Mouse (Mus musculus) urinary bladder, postnatal 4 days (tissue): ENCODE data around the gene Golgb1.
"Not testable (repeated sequence)": the region's sequence is repeated elsewhere in the genome, so short reads cannot be mapped to it uniquely, and the experiment has no call there.

Source experiments
- DNase-seq, 2 experiments: peaks; one replicate each; pipeline ENCODE4 v3.0.0; 2021 to 2022; ENCODE audit warnings: low spot score in 2 of 2

Golgb1 gene

DNA sequence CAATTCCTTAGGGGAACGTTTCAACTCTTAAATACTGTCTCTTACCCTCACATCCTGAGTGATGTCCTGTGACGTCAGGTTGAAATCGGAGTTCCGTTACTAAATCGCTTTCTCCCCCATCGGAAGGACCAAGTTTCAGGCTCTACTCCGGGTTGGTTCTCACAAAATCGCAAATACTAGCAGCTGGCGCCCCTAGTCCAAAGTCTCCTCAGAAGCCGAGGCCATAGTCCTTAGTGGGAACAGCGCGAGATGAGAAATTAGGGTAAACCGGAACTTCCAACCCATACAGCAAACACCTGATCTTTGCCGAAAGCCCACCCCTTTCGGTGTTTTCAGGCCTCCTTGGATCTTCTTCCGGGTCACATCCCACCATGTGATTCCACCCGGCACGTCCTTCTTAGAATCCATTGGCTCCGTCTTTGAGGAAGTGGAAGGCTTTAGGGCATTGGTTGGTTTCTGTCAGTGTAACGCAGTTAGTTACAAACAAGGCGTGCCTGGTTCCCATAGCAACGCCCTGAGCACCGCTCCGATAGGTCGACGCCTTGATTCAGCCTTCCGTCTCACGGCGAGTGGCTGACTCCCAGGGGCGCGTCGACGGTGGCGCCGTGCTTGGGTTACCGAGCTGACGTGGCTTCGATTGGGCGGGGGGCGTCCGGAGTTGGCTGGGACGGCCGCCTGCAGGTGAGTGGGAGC lies at the start of gene Golgb1, which contains the start of gene Eaf2:
Golgb1 (plus strand) TSS at position 558 of the 693 bp plus-strand sequence.
Eaf2 (minus strand) TSS at position 421 of the 693 bp plus-strand sequence.
- DNase-seq = peak; percentile 91 to 96

GRCm38 (mm10) chr16:36827611-36828053 lies 47.3 kb upstream of the Golgb1 start:
- DNase-seq = no peak

- DNase-seq = peak; percentile 76 to 81
These were observed 46.7 kb upstream of the Golgb1 start, which contains the start of gene Iqcb1 for GRCm38 (mm10) chr16:36828054-36828786. Iqcb1 (plus strand) TSS chr16:36828385.

DNA sequence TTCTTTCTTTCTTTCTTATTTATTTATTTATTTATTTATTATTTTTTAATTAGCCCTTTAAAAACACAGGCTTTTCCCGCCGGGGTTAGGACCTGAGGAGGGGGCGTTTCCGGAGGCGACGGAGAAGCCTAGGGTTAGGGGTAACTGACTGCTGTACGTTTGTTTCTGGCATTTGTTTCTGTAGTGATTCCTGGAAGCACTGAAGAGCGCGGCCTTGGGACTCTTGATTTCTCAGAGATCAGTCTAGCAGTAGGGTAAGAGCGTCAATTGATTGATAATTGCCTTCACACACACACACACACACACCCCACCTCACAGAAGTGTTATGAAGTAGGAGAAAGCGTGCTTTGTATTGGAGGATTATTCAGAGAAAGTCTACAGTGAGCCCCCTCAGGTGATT lies 46.1 kb upstream of the Golgb1 start:
- no peak for DNase-seq

GRCm38 (mm10) chr16:36846894-36847293 lies 28.0 kb upstream of the Golgb1 start:
- DNase-seq = not testable (repeated sequence)

DNA sequence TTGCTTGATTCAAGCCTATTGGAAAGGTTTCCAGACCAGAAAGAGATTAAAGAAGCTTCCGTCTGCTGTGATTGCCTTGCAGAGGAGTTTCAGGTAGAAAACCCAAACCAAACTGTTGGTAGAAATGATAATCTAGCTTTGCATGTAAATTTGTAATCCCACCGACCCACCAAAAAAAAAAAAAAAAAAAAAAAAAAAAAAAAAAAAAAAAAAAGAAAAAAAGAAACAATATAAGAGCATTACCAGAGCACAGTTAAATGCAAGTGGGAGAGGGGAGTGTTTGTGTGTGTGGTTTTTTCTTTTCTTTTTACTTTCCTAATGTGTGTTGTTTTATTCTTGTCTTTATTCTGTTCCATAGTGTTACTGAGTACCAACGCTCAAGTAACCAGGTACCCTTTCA lies 23.7 kb upstream of the Golgb1 start:
- no peak for DNase-seq

GRCm38 (mm10) chr16:36863585-36863984 lies 11.4 kb upstream of the Golgb1 start:
- DNase-seq = no peak

- no peak for DNase-seq
These were observed 5.5 kb upstream of the Golgb1 start for GRCm38 (mm10) chr16:36869442-36869841.

DNA sequence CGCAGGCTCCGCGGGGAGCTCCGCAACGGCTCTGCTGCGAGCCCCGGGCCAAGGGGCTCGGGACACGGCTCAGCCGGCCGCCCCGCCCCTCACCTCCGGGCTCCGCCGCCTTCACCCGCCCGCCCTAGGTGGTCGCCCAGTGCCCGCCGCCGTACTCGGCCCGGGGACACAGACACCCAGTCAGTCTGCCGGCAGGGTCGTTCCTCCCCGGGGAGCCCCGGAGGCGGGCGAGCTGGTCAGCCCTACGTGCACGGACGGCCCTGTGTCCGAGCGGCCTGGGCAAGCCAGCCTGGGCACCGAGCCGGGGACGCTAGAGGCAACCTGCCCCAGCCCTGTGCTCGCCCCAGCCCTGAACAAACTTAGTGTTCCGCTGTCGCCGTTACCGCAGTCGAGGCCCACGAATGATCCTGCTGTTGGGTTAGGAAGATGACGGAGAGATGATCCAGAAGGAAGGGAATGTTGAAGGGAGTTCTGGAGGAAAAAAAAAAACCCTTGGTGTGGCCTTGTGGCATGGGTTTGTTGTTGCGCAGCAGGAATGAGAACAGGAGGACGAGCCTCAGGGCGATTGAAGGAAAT lies 424 bp downstream of the Golgb1 start:
- peak in 1 of 2 experiments; percentile 63 for DNase-seq

DNA sequence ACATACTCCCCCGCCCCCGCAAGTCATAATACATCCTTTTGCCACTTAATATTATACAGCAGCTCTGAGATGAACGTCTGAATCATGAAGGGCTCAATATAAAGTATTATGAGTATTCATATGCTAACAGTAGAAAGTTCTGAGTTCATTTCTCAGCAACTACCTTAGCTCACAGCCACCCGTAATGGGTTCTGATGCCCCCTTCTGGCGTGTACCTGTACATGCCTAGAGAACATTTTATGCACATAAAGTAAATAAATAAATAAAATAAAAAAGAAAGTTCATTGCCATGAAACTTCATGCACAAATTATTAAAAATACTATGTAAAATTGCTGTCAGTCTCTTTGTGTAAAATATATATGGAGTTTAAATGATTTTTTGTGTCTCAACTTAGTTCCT lies 2.4 kb downstream of the Golgb1 start:
- DNase-seq = no peak

GRCm38 (mm10) chr16:36882737-36883343 lies 7.9 kb downstream of the Golgb1 start:
- no peak for DNase-seq

DNA sequence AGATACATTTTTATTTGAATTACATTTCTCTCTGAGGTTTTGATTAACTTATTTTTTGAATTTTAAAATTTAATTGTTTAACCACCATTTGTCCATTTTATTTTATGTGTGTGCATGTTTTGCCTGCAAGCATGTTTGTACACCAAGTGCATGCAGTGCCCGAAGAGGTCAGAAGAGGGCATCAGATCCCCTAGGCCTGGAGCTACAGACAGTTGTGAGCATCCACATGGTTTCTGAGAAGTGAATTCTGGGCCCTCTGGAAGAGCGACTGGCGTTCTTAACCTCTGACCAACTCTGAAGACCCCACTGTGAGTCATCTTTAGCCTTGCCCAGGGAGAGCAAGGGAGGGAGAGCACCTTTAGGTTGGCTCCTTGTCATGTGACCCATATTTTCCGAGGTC lies 9.9 kb downstream of the Golgb1 start:
- no peak for DNase-seq

GRCm38 (mm10) chr16:36885912-36886311 lies 11.0 kb downstream of the Golgb1 start:
- no peak for DNase-seq

DNA sequence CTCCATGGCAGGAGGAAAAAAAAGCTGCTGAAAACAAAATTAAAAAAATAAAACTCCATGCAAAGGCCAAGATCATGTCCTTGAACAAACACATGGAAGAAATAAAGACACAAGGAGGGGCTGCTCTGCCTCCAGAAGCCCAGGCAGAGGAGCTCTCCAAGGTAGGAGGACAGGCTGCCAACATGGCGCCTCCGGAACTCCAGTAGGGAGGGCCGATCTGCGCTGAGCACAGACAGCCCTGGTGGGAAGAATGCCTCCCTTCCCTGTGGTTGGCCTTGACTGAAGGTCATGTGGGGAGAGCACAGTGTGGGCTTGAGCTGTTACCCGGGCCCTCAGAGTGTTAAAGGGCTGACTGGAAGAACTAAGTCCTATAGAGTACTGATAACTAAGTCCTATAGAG lies 12.6 kb downstream of the Golgb1 start:
- peak in 1 of 2 experiments; percentile 34 for DNase-seq

DNA sequence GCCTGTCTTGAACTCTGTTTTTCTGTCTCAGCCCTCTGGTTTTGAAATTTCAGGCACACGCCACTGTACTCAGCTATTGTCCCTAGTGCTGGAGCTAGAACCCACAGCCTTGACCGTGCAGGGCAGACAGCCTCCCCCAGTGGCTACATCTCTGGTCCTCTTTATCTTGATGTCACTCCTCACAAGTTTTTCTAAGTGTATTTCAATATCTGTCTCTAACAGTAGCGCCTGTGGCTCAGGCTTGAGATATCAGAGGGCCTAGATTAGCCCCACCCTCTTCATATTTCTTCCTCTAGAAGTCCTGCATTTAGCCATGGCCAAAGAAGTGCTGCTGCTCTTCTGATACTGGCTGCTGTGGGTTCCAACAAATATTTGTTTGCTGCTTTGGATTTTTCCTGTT lies 15.6 kb downstream of the Golgb1 start:
- DNase-seq = no peak

DNA sequence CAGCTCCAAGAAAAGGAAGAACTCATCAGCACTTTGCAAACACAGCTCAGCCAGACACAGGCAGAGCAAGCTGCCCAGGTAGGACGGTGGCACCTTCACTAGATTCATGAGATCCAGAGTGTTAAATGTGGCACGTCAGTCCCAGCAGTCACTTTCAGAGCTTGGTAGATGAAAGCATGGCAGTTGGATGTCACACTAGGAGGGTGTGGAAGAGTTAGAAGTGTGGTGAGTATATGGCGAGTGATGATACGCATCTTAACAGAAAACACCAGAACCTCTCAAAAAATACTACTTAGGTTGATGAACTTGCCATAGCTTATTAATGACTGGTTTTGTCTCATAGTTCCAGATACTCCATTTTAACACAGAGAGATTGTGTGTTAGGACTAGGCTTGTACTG lies 16.5 kb downstream of the Golgb1 start:
- DNase-seq = no peak

GRCm38 (mm10) chr16:36893317-36893716 lies 18.4 kb downstream of the Golgb1 start:
- DNase-seq = no peak

DNA sequence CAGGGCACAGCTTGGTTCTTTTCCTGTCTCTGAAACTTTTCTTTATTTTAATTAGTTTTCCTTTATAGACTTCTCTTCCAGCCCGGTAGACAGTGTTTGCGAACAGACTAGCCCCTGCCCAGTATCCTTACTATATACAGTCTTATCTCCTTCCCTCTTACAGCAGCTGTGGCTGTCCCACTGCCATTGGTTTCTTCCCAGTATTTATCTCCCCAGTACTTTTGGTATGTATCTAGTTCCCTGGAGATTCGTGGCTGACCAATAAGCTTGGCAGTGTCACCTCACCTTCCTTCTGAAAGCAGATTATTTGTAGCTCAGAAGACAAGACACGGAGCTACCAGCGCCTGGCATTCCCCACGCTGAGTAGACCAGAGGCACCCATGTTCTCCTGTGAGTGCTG lies 21.8 kb downstream of the Golgb1 start:
- no peak for DNase-seq

DNA sequence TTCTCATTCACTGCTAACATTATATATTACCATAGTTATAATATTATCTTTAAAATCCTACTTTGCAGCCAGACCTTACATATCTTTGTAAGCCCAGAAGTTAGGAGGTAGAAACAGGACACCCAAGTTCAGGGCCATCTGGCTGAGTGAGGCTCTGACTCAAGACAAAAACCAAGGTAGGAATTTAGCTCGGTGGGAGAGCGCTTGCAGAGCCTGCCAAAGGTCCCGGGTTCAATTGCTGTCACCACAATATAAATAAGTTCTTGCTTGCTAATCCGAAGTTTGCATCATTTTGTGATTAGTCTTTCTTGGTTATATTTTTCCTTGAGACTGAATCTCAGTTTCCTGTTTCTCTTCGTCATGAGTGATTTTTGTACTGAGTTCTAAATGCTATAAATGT lies 28.2 kb downstream of the Golgb1 start:
- DNase-seq = no peak

DNA sequence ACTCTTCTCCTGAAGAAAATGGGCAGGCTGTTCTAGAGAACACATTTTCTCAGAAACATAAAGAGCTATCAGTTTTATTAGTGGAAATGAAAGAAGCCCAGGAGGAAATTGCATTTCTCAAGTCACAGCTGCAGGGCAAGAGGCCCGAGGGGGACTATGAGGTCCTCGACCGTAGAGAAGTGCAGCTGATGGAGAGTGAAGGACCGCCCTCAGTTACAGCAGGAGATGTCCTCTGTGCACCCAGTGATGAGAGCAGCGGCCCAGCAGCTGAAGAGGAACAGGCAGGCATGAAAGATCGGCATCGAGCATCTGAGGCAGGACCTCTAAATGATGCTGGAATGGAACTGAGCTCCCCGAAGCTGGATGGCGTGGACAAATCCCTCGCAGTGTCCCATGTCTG lies 37.0 kb downstream of the Golgb1 start:
- no peak for DNase-seq

DNA sequence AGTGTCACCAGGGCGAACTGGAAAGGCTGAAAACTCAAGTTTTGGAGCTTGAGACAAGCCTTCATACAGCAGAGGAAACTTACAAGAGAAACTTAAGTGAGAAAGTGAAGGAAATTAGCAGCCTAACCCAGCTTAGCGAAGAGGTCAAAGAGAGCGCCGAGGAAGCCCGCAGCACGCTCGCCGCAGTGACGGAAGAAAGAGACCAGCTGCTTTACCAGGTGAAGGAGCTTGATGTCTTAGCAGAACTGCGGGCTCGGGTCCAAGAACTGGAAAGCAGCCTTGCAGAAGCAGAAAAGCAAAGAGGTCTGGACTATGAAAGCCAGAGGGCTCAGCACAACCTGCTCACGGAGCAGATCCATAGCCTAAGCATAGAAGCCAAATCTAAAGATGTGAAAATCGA lies 37.4 kb downstream of the Golgb1 start:
- DNase-seq = no peak

- DNase-seq = no peak
These were observed 39.3 kb downstream of the Golgb1 start for GRCm38 (mm10) chr16:36914195-36914594.
